Mouse (Mus musculus): ENCODE results near the gene 1810010D01Rik. TPM values are rescaled to one million over a fixed set of nuclear protein-coding genes. Genes with fewer than 3 reads are reported as not detected.

Gene 1810010D01Rik
- polyA plus RNA-seq, 2 experiments: 0.23 TPM; not detected in 1

DNA sequence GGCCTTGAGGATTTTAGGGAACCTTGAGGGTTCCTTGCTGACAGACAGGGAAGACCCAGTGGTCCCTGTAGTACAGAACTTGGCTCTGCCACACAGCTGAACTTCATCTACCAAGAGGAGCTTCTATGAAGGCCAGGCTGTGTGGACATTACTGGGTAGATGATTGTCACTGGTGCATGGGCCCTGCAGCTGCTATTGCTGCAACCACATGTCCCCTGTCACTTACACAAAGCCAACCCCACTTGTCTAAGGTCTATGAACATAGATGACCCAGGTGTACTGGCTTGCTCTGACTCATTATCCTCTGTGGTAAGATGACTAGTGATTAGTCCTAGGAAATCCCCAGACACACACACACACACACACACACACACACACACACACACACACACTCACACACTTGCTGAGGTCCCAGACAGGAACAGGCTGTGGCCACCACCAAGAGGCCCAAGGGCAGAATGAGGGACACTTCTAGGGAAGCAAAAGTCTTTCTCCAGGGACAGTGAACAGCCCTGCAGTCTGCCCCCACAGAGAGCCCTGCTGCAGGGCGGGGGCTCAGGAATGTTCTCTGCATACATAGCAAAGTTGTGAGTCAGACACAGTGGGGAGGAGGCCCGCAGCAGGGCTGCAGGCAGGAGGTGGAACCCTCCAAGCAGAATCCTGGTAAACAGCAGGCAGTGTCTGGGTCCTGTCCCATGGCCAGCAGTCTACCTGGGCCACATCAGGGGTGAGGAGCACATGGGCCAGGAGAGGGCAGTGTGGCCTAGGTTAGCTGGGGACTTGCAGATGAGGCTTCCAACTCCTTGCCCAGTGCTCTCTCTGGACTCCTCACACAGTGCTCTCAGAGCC, 14.1 kb upstream of the 1810010D01Rik start:
- 28% methylated on average over 2 of the region's 2 CpGs for WGBS (ENCODE audit: insufficient replicate concordance)
- TF ChIP-seq CTCF (IDR thresholded peaks at IDR 0.05; ENCODE audit: low read depth) (peak; percentile 60), EP300 (IDR thresholded peaks at IDR 0.05; ENCODE audit: low read depth) (no peak)
- no peak for DNase-seq (ENCODE audit: low read depth in 3 of 3, low spot score in 3 of 3)
- Histone ChIP-seq H3K27ac (no peak overlapping the region), H3K4me3 (ENCODE audit: insufficient read depth in 1 of 2, low read depth in 2 of 2, low read length in 2 of 2) (no peak overlapping the region), H3K4me2 (ENCODE audit: low read depth) (no peak overlapping the region), H3K36me3 (replicated peaks; ENCODE audit: control insufficient read depth, insufficient read depth, low read depth) (no peaks in the 10 kb centered on the region), H3K9ac (replicated peaks) (no peak overlapping the region), H3K4me1 (replicated peaks; ENCODE audit: control insufficient read depth in 2 of 2, insufficient read depth in 2 of 2, low read length in 1 of 2) (no peaks in the 10 kb centered on the region), H3K9me3 (ENCODE audit: control insufficient read depth, low read length) (no peaks in the 10 kb centered on the region), H3K27me3 (ENCODE audit: control insufficient read depth, insufficient read depth, low read length) (no peaks in the 10 kb centered on the region)
- ATAC-seq (ENCODE audit: insufficient read depth): peak; percentile 18; the same call in 1 of the 2 replicates

DNA sequence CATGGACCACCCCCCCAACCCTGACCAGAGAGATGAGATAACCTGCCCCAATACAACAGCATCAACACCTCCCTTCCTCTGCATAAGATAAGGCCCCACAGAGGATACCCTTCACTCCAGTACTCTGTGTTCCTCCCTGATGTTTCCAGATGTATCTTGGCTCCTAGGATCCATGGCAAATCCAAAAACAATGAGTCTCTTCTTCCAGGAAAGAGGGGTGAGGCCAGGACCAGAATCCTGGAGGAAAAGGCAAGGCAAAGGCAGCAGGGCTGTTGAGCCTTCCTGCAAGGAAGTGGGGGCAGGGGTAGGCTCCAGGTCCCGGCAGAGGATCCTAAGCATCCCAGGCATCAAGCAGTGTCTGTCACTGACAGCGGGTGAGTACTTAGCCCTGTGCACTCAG, 13.4 kb upstream of the 1810010D01Rik start:
- no peak for TF ChIP-seq CTCF (IDR thresholded peaks at IDR 0.05; ENCODE audit: low read depth)
- no peak for TF ChIP-seq EP300 (IDR thresholded peaks at IDR 0.05; ENCODE audit: low read depth)
- no peaks in the 10 kb centered on the region for H3K36me3 ChIP-seq (replicated peaks; ENCODE audit: control insufficient read depth, insufficient read depth, low read depth)
- no peak overlapping the region for H3K4me3 ChIP-seq (ENCODE audit: insufficient read depth in 1 of 2, low read depth in 2 of 2, low read length in 2 of 2)
- H3K9me3 ChIP-seq (ENCODE audit: control insufficient read depth, low read length): no peaks in the 10 kb centered on the region
- ATAC-seq (ENCODE audit: insufficient read depth) (no peak), DNase-seq (ENCODE audit: low read depth in 3 of 3, low spot score in 3 of 3) (no peak)
- H3K27ac ChIP-seq: no peak overlapping the region
- 60% methylated on average over 2 of the region's 2 CpGs for WGBS (ENCODE audit: insufficient replicate concordance)
- H3K4me2 ChIP-seq (ENCODE audit: low read depth): no peak overlapping the region
- H3K4me1 ChIP-seq (replicated peaks; ENCODE audit: control insufficient read depth in 2 of 2, insufficient read depth in 2 of 2, low read length in 1 of 2): no peaks in the 10 kb centered on the region
- H3K9ac ChIP-seq (replicated peaks): no peak overlapping the region
- H3K27me3 ChIP-seq (ENCODE audit: control insufficient read depth, insufficient read depth, low read length): no peaks in the 10 kb centered on the region

DNA sequence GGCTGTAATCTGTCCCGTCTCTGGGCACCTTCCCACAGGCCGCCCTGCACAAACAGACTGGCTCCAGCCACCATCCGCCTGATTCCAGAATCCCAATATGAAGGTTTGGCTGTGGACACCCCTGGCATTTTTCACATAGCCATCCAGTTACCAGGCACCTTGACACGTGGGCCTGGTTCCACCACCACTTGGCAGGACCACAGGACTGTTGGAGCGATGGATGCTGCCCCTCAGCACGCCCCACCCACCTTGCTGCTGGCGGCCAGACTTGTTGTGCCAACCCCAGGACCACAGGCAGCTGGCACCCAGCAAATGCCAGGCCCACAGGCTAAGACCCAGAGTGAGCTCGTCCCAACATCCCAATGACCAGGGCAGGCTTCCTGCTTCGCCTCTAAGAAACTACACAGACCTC, 11.5 kb upstream of the 1810010D01Rik start:
- Histone ChIP-seq H3K4me2 (ENCODE audit: low read depth) (no peak overlapping the region), H3K9me3 (ENCODE audit: control insufficient read depth, low read length) (no peaks in the 10 kb centered on the region), H3K27me3 (ENCODE audit: control insufficient read depth, insufficient read depth, low read length) (no peaks in the 10 kb centered on the region), H3K4me3 (ENCODE audit: insufficient read depth in 1 of 2, low read depth in 2 of 2, low read length in 2 of 2) (no peak overlapping the region), H3K27ac (no peak overlapping the region), H3K9ac (replicated peaks) (no peak overlapping the region), H3K36me3 (replicated peaks; ENCODE audit: control insufficient read depth, insufficient read depth, low read depth) (no peaks in the 10 kb centered on the region), H3K4me1 (replicated peaks; ENCODE audit: control insufficient read depth in 2 of 2, insufficient read depth in 2 of 2, low read length in 1 of 2) (no peaks in the 10 kb centered on the region)
- DNase-seq (ENCODE audit: low read depth in 3 of 3, low spot score in 3 of 3) (no peak), ATAC-seq (ENCODE audit: insufficient read depth) (no peak)
- WGBS (ENCODE audit: insufficient replicate concordance): 55% methylated on average over 9 of the region's 9 CpGs
- TF ChIP-seq EP300 (IDR thresholded peaks at IDR 0.05; ENCODE audit: low read depth) (no peak), CTCF (IDR thresholded peaks at IDR 0.05; ENCODE audit: low read depth) (no peak)

DNA sequence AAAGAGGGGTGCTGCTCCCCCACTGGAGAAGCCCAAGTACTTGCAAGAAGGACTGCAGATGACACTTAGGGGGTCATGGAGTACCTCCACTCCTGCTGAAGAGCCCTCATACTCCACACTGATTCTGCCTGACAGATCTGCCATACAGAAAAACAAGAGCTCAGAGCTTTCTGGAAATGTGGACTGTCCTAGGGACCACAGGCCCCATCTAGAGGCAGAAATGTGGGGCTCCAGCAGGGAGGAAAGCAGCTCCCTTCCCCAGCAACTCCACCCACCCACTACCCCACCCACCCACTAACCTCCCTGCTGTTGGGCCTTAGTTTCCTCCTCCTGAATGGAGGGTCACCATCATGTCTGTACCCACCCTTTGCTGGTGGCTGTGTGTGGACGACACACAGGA, 8.7 kb upstream of the 1810010D01Rik start:
- WGBS (ENCODE audit: insufficient replicate concordance): 30% methylated on average over 1 of the region's 1 CpGs
- H3K27me3 ChIP-seq (ENCODE audit: control insufficient read depth, insufficient read depth, low read length): no peaks in the 10 kb centered on the region
- H3K4me2 ChIP-seq (ENCODE audit: low read depth): no peak overlapping the region
- no peaks in the 10 kb centered on the region for H3K36me3 ChIP-seq (replicated peaks; ENCODE audit: control insufficient read depth, insufficient read depth, low read depth)
- TF ChIP-seq EP300 (IDR thresholded peaks at IDR 0.05; ENCODE audit: low read depth): no peak
- no peak for TF ChIP-seq CTCF (IDR thresholded peaks at IDR 0.05; ENCODE audit: low read depth)
- ATAC-seq (ENCODE audit: insufficient read depth): no peak
- no peak overlapping the region for H3K4me3 ChIP-seq (ENCODE audit: insufficient read depth in 1 of 2, low read depth in 2 of 2, low read length in 2 of 2)
- H3K9ac ChIP-seq (replicated peaks): no peak overlapping the region
- no peaks in the 10 kb centered on the region for H3K4me1 ChIP-seq (replicated peaks; ENCODE audit: control insufficient read depth in 2 of 2, insufficient read depth in 2 of 2, low read length in 1 of 2)
- H3K27ac ChIP-seq: no peak overlapping the region
- H3K9me3 ChIP-seq (ENCODE audit: control insufficient read depth, low read length): no peaks in the 10 kb centered on the region
- no peak for DNase-seq (ENCODE audit: low read depth in 3 of 3, low spot score in 3 of 3)

DNA sequence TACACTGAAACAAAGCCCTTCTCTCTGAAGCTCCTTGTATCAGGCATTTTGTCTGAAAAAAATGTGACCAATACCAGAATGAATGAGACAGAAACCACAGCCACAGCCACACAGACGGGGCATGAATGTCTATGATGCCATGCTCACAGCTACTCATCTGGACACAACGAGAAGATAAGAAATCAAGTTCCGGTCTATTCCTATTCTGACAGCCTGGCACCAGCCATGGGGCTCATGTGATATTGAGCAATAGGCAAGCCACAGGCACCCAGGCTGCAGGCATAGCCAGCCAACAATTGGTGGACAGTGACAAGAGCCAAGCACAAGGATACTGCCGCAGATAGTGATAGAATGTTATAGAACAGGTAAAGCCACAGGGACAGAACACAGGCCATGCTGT, 7.6 kb upstream of the 1810010D01Rik start:
- H3K27me3 ChIP-seq (ENCODE audit: control insufficient read depth, insufficient read depth, low read length): no peaks in the 10 kb centered on the region
- H3K27ac ChIP-seq: no peak overlapping the region
- H3K9ac ChIP-seq (replicated peaks): no peak overlapping the region
- ATAC-seq (ENCODE audit: insufficient read depth) (no peak), DNase-seq (ENCODE audit: low read depth in 3 of 3, low spot score in 3 of 3) (no peak)
- H3K9me3 ChIP-seq (ENCODE audit: control insufficient read depth, low read length): no peaks in the 10 kb centered on the region
- H3K36me3 ChIP-seq (replicated peaks; ENCODE audit: control insufficient read depth, insufficient read depth, low read depth): no peaks in the 10 kb centered on the region
- H3K4me1 ChIP-seq (replicated peaks; ENCODE audit: control insufficient read depth in 2 of 2, insufficient read depth in 2 of 2, low read length in 1 of 2): no peaks in the 10 kb centered on the region
- TF ChIP-seq EP300 (IDR thresholded peaks at IDR 0.05; ENCODE audit: low read depth) (no peak), CTCF (IDR thresholded peaks at IDR 0.05; ENCODE audit: low read depth) (no peak)
- 41% methylated on average over 4 of the region's 4 CpGs for WGBS (ENCODE audit: insufficient replicate concordance)
- no peak overlapping the region for H3K4me3 ChIP-seq (ENCODE audit: insufficient read depth in 1 of 2, low read depth in 2 of 2, low read length in 2 of 2)
- H3K4me2 ChIP-seq (ENCODE audit: low read depth): no peak overlapping the region
